Mouse (Mus musculus): ENCODE measurements around the gene Plek. TPM values are rescaled to one million over a fixed set of nuclear protein-coding genes. Genes with fewer than 3 reads are reported as not detected.
"Not testable (repeated sequence)": the region's sequence is repeated elsewhere in the genome, so short reads cannot be mapped to it uniquely, and the experiment has no call there.

Plek gene
- polyA plus RNA-seq, 1 experiment = 3.3 TPM

GRCm38 (mm10) chr11:17019328-17019727 lies 32.9 kb downstream of the Plek start:
- DNase-seq (ENCODE audit: low read depth) = no peak
- TF ChIP-seq POLR2A (IDR thresholded peaks at IDR 0.05; ENCODE audit: borderline replicate concordance, extremely low read depth, insufficient read depth, insufficient read length, poor library complexity, severe bottlenecking) (no peak), CTCF (IDR thresholded peaks at IDR 0.05; ENCODE audit: borderline replicate concordance, extremely low read depth, insufficient read depth, insufficient read length) (no peak)

DNA sequence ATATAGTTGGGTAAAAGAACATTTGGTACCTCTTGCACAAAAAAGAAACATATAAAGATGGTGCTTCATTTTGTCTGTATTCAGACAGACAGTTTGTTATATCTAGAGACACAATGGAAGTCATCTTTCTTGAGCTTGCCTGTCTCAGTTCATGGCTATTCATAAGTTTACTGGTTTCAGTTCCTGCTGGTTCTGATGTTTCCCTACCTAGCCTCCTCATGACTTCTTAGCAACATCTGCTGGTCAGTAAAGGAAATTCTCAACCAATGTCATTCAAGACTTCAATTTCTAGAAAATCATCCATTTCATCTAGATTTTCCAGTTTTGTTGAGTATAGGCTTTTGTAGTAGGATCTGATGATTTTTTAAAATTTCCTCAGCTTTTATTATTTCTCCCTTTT lies 39.2 kb downstream of the Plek start:
- TF ChIP-seq CTCF (IDR thresholded peaks at IDR 0.05; ENCODE audit: borderline replicate concordance, extremely low read depth, insufficient read depth, insufficient read length) = no peak
- no peak for TF ChIP-seq POLR2A (IDR thresholded peaks at IDR 0.05; ENCODE audit: borderline replicate concordance, extremely low read depth, insufficient read depth, insufficient read length, poor library complexity, severe bottlenecking)

GRCm38 (mm10) chr11:17008498-17008941 lies 43.7 kb downstream of the Plek start:
- TF ChIP-seq CTCF (IDR thresholded peaks at IDR 0.05; ENCODE audit: borderline replicate concordance, extremely low read depth, insufficient read depth, insufficient read length) (no peak), POLR2A (IDR thresholded peaks at IDR 0.05; ENCODE audit: borderline replicate concordance, extremely low read depth, insufficient read depth, insufficient read length, poor library complexity, severe bottlenecking) (no peak)
- no peak for DNase-seq (ENCODE audit: low read depth)

More for the DNA sequence above, 39.2 kb downstream of the Plek start:
- no peak for DNase-seq (ENCODE audit: low read depth)

GRCm38 (mm10) chr11:17007517-17008173 lies 44.5 kb downstream of the Plek start:
- no peak for TF ChIP-seq CTCF (IDR thresholded peaks at IDR 0.05; ENCODE audit: borderline replicate concordance, extremely low read depth, insufficient read depth, insufficient read length)
- no peak for TF ChIP-seq POLR2A (IDR thresholded peaks at IDR 0.05; ENCODE audit: borderline replicate concordance, extremely low read depth, insufficient read depth, insufficient read length, poor library complexity, severe bottlenecking)
- DNase-seq (ENCODE audit: low read depth) = no peak

DNA sequence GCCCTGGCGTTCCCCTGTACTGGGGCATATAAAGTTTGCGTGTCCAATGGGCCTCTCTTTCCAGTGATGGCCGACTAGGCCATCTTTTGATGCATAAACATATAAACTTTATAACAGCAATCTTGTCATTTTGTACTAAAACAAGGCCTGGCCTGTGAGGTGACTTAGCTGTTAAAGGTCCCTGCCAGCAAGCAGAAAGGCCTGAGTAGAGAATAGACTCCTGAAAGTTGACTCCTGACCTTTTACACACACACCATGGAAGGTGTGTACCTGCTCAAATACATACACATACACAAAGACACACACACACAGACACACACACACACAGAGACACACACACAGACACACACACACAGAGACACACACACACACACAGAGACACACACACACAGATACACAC lies 45.7 kb downstream of the Plek start:
- not testable (repeated sequence) for DNase-seq (ENCODE audit: low read depth)

GRCm38 (mm10) chr11:17004899-17005846 lies 47.0 kb downstream of the Plek start:
- no peak for DNase-seq (ENCODE audit: low read depth)

DNA sequence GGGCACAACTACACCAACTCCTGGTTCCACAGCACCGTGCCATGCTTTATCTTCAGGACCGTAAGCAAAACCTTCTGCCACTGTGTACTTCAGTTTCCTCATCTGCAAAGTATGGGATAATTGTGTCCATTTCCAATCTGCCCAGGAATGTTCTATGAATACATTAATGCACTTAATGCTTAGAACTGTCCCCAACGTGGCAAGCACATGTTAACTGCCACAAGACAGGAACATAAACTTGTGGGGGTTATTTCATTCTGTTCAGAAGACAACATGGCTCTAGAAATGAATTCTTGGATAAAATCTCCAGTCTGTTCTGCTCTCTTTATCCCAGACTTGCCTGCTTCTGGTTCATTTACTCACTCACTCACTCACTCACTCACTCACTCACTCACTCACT lies 48.4 kb downstream of the Plek start:
- no peak for DNase-seq (ENCODE audit: low read depth)
- TF ChIP-seq CTCF (IDR thresholded peaks at IDR 0.05; ENCODE audit: borderline replicate concordance, extremely low read depth, insufficient read depth, insufficient read length) (no peak), POLR2A (IDR thresholded peaks at IDR 0.05; ENCODE audit: borderline replicate concordance, extremely low read depth, insufficient read depth, insufficient read length, poor library complexity, severe bottlenecking) (no peak)

More at GRCm38 (mm10) chr11:17004899-17005846, 47.0 kb downstream of the Plek start:
- TF ChIP-seq CTCF (IDR thresholded peaks at IDR 0.05; ENCODE audit: borderline replicate concordance, extremely low read depth, insufficient read depth, insufficient read length) (no peak), POLR2A (IDR thresholded peaks at IDR 0.05; ENCODE audit: borderline replicate concordance, extremely low read depth, insufficient read depth, insufficient read length, poor library complexity, severe bottlenecking) (no peak)

- no peak for TF ChIP-seq POLR2A (IDR thresholded peaks at IDR 0.05; ENCODE audit: borderline replicate concordance, extremely low read depth, insufficient read depth, insufficient read length, poor library complexity, severe bottlenecking)
- no peak for TF ChIP-seq CTCF (IDR thresholded peaks at IDR 0.05; ENCODE audit: borderline replicate concordance, extremely low read depth, insufficient read depth, insufficient read length)
- DNase-seq (ENCODE audit: low read depth) = no peak
Measured at GRCm38 (mm10) chr11:17002739-17003373, 49.3 kb downstream of the Plek start.

DNA sequence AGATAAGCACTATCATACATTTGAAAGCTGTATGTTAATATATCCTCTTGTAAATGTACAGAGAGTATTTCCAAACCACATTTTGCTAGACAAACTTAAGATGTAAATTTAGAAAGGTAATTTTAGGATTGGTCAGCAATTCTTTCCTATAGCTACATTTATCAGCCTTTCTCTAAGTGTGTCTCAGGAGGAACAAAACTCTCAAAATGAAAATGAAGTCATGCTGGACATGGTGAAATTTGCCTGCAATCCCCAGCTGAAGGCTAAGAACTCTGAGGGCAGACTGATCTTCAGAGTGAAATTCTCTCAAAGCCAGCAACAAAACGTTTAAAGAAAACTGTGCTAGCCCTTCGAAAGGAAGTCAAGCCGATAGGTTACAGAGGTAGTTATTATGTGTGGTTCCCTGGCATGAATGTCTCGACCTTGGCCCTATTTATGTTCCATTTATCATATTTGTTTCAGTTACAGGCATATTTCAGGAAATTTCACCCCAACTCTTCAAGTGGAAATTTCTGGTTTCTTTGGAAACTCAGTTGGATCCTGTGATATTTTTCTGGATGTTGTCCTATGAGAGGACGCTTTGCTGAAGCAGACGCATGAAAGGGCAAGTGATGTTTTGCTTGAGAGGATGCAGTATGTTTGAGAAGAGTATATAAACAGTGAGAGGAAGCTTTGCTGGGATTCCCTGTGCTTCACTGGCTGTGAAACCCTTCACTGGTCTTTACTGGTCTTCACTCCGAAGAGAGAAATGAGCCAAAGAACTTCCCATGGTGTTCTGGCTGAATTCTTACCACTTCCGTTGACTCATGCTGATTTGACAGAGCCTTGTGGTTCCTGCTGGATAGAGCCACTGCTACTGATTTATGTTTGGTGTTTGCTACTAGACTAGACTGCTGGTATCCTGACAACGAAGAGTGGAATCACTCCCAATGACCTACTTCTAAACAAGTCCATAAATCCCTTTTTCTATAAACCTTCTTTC lies 51.5 kb downstream of the Plek start:
- DNase-seq (ENCODE audit: low read depth) = no peak
- TF ChIP-seq CTCF (IDR thresholded peaks at IDR 0.05; ENCODE audit: borderline replicate concordance, extremely low read depth, insufficient read depth, insufficient read length) = no peak
- no peak for TF ChIP-seq POLR2A (IDR thresholded peaks at IDR 0.05; ENCODE audit: borderline replicate concordance, extremely low read depth, insufficient read depth, insufficient read length, poor library complexity, severe bottlenecking)

- TF ChIP-seq POLR2A (IDR thresholded peaks at IDR 0.05; ENCODE audit: borderline replicate concordance, extremely low read depth, insufficient read depth, insufficient read length, poor library complexity, severe bottlenecking) = no peak
- TF ChIP-seq CTCF (IDR thresholded peaks at IDR 0.05; ENCODE audit: borderline replicate concordance, extremely low read depth, insufficient read depth, insufficient read length) = no peak
- no peak for DNase-seq (ENCODE audit: low read depth)
Measured at GRCm38 (mm10) chr11:16999933-17000332, 52.2 kb downstream of the Plek start.
